Mouse (Mus musculus) T-cell, adult 2 months (primary cell): Measurements from ENCODE around the gene Polr3e.
"Not testable (repeated sequence)": the region's sequence is repeated elsewhere in the genome, so short reads cannot be mapped to it uniquely, and the experiment has no call there.

ENCODE experiments used
- DNase-seq: peaks from one replicate; pipeline ENCODE4 v3.0.0; 2022; ENCODE audit warnings: low spot score

Gene Polr3e

DNA sequence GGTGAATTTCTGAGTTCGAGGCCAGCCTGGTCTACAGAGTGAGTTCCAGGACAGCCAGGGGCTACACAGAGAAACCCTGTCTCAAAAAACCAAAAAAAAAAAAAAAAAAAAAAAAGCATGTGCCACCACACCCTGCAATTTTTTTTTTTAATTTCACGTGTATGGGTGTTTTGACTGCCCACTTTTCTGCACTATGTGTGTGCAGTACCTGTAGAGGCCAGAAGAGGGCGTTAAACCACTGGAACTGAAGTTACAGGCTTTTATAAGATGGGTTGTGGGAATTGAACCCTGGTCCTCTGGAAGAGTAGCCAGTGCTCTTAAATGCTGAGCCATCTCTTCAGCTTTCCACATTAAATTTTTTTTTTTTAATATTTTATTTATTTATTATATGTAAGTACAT is 7.4 kb upstream of the Polr3e start:
- not testable (repeated sequence) for DNase-seq

DNA sequence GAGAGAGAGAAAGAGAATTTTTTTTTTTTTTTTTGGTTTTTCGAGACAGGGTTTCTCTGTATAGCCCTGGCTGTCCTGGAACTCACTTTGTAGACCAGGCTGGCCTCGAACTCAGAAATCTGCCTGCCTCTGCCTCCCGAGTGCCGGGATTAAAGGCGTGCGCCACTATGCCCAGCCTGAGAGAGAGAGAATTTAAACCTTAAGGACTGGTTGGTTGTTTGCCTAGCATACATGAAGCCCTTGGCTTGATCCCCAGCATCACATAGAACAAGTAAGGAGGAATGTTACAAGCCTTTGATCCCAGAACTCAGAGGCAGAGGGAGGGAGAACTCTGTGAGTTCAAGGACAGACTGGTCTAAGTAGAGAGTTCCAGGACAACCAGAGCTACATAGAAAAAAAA is 6.3 kb upstream of the Polr3e start:
- DNase-seq = not testable (repeated sequence)

DNA sequence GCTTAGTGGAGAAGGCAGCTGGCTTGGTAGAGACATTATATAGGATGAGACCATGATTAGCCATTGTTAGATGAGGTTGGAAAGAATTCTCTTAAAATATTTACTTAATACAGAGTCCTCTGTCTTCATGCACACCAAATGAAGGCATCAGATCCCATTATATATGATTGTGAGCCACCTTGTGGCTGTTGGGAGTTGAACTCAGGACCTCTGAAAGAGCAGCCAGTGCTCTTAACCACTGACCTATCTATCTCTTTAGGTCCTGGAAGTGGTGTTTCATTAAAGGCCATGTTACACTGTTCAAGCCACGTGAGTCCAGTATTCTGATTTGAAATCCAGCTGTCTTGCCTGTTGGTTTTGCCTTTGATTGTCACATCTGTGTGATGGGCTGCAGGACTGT is 4.2 kb upstream of the Polr3e start:
- no peak for DNase-seq

DNA sequence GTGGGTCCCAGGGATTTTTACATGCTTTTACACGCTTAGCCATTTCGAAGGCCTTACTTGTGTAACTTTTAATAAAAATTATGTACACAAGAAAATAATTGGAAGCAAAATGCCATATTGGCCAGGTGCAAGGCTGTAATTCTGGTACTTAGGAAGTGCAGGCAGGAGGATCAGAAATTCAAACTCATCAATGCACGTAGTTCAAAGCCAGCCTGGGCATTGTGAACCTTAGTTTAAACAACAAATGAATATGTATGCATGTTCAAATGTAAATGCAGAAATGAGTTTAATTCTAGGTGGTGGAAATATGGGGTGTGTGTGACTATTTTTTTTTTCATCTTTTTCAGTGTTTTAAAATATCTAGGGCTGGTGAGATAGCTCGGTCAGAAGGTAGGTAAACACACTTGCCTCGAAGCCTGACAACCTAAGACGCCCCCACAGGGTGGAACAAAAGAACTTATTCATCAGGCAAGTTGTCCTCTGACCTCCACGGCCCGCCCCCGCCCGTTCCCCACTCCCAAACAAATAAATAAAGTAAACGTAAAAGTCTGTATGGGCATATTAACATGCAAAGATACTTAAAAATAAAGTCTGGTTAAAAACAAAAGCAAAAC is 1.2 kb upstream of the Polr3e start:
- no peak for DNase-seq

DNA sequence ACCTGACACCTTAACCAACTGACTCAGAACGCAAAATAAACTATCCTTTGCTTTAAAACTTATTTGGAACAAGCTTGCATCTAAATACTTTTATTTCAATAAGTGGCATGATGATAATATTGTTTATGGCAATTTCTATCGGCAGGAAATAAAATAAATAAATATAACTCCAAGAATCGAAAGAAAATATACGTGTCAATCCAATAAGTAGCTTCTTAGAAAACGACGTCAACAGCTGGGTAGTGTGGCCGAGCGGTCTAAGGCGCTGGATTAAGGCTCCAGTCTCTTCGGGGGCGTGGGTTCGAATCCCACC is 309 bp upstream of the Polr3e start:
- DNase-seq = no peak

DNA sequence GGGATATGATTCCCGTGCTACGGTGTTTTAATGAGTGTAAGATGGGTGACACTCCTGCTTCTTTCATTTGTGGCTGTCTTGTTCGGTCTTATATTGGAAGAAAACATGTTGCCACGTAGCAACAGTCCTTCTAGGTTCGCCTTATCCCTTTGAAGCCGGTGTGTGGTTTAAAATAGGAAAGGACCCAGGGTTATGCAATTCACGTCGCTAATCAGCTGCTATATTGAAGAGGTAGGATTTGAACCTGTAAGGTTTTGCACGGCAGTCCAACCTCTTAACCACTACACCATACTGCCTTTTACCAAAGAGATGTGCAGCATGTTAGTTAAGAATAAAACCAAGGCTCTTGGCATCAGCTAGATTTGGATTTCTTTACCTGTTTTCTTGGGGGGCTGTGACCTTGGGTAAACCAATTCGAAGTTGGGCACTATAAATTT is 1.0 kb downstream of the Polr3e start:
- DNase-seq = peak; percentile 90

DNA sequence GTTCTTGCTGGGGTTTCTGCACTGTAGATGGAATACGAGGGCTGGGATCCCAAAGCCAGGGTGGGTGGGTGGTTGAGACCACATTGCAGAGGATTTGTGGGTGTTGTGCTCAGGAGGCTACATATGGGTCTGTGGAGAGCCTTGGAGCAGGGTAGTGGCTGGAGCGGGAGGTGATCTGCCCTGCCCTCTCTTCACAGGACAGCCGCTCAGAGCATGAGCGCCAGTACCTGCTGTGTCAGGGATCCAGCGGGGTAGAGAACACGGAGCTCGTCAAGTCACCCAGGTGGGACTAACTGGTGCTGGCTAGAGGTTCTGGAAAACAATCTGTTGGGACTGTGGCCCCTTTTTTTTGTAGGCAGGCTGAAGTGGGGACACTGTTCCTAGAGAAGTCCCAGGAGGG is 15.6 kb downstream of the Polr3e start:
- no peak for DNase-seq

DNA sequence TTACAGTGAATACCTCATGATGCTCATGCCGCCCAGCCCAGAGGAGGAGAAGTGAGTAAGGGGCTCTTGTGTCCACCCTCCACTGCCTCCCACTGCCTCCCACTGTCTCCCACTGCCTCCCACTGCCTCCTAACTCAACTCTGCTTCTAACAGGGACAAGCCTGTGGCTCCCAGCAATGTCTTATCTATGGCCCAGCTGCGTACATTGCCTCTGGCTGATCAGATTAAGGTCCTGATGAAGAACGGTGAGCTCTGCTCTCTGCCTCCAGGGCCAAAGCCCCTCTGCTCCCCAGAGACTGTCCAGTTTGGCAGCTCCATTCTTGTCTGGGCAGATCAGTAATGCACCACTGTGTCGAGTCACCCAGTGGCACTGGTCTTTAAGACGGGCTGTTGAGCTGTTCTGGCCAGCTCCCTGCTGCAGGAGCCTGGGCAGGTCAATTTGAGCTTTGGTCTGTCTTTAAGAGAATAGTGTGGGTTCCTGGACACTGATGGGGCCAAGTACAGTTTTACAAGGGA is 16.2 kb downstream of the Polr3e start:
- no peak for DNase-seq

DNA sequence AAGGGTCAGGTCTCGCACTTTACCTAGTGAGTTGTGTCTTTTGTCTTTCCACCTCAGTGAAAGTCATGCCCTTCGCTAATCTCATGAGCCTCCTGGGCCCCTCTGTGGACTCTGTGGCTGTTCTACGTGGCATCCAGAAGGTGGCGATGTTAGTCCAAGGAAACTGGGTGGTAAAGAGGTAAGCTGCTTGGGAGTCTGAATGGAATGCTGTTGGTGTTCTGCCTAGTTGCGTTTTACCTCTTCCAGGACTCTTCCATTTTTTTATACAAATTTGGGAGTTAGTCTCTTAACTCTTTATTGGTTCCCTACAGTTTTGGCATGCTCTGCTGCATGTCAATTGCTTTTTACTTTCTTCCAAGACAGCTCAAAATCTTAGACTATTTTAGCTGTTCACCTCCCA is 17.2 kb downstream of the Polr3e start:
- DNase-seq = peak; percentile 51

DNA sequence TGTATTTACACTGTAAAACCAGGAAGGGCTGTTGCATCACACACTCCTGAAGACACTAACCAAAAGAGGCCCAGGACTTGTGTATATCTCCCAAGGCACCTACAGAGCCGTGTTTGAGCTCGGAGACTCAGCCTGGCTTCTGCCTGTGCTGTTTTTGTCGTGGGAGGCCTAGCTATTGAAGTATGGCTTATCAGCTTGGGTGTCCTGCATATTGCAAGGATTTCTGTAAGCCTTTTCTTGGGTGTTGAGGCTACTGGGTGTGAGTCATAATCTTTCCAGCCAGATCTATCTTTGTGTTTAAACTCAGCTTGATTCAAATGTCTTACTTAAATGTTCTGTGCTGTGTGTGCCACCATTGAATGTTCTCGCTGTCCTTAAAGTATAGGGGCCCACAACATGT is 19.0 kb downstream of the Polr3e start:
- DNase-seq = no peak

DNA sequence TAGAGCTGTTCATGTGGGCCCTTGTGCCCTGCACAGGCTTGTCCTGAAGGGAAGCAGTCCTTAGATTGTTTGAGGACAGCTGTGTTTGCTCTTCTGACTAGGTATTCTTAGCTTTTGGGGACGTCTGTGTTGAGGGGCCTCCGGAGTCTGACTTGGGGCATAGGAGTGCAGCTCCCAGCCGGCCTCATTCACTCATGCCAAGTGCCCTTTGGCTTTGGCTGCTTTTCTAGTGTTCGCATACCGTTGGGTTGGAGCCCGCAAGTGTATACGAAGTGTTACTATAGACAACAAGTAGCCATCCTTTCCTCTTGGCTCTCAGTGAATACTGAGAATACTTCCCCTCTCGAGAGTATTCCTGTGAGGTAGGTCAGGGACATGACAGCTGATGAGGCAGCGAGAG is 20.7 kb downstream of the Polr3e start:
- no peak for DNase-seq

DNA sequence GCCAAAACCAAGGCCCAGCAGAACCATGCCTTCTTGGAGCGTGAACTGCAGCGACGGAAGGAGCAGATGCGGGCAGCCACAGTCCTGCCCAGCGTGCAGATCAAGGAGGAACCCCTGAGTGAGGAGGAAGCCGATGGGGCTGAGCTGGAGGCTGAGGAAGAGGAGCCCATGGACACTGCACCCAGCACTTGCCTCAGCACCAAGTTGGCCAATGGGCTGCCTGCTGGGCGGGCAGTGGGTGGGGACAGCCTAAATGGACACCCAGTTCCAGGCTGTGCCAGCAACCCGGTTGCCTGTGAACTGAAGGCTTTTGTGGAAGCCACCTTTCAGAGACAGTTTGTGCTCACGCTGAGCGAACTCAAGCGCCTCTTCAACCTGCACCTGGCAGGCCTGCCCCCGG is 22.8 kb downstream of the Polr3e start:
- DNase-seq = no peak

DNA sequence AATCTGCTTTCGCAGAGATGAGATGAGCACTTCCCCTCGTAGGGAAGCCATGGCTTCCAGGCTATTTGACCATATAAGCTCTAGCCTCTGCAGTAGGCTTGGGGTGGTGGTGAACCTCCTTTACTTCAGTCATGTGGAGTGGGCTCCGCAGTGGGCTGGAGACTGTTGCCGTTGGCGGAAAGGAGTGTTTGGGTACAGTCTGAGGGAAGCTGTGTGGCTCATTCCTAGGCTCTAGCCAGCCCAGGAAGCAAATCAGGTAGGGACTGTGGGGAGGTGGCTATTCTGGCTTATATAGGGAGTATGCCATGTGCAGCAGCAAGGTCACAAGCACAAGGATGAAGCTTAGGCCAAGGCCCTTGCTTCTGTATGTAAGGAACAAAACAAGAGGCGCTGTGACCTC is 23.7 kb downstream of the Polr3e start:
- no peak for DNase-seq

DNA sequence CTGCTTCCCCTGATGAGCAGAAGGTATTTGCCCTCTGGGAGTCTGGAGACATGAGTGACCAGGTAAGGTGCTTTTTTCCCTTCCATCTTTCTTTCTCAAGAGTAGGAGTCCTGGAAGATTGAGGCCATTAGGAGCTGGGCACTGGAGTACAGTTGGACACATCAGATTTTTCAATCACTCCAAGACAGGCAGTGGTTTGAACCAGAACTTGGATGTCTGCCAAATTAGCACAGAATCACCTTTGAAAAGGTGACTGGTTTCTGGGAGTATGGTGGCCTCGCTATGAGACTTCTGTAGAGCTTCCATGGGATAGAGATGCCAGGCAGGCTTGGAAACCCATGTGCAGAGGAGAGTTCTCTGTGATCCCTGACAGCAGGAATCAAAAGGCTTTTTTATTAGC is 25.0 kb downstream of the Polr3e start:
- DNase-seq = no peak

DNA sequence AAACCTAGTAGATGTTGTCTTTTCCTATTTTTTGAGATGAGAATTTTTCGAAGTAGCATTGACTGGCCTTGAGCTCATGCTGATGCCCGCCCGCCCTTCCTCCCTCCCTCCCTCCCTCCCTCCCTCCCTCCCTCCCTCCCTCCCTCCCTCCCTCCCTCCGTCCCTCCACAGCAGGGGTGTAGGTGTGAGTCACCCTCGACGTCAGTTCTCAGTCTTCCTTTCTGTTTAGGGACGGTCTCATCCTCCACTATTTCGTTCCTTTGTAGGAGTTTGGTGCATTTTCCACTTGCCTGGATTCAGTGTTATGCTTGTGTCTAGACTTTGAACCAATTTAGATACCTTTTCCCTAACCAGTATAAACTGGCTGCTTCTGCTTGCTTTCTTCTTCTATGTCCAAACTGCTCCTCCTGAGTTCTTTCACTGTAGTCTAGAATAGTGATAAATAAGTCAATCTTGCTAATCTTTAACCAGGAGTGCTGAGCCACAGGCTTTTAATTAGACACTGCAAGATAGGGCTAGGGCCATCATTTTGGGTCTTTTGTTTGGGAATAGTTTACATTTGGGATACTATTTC is 26.5 kb downstream of the Polr3e start:
- DNase-seq = no peak

DNA sequence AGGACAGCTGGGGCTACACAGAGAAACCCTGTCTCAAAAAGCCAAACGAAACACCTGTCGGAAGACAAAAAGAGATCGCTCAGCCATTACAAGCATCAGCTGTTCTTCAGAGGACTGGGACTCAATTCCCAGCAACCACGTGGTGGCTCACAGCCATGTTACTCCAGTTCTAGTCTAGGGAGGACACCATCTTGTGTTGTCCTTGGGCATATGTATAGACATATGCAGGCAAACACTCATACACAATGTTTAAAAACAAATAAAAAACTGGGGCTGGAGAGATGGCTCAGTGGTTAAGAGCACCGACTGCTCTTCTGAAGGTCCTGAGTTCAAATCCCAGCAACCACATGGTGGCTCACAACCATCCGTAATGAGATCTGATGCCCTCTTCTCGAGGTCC is 36.0 kb downstream of the Polr3e start:
- DNase-seq = not testable (repeated sequence)

DNA sequence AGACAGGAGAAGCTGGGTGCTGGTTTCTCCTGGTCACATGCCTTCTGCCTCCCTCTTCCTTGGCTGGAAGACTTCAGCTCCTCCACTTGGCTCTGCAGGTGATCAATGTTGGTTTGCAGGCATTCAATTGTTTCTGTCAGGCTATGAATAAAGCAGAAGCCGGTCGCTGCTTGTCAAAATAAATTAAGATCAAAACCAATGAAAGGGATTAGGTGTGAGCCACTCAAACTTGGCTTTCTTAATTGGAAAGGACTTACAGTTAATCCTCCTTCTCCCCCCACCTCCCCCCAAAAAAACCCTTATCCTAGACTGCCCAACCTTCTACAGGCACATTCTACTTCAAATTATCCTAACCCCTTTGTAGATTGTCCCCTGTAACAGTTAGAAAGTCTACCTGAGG is 42.6 kb downstream of the Polr3e start:
- no peak for DNase-seq

DNA sequence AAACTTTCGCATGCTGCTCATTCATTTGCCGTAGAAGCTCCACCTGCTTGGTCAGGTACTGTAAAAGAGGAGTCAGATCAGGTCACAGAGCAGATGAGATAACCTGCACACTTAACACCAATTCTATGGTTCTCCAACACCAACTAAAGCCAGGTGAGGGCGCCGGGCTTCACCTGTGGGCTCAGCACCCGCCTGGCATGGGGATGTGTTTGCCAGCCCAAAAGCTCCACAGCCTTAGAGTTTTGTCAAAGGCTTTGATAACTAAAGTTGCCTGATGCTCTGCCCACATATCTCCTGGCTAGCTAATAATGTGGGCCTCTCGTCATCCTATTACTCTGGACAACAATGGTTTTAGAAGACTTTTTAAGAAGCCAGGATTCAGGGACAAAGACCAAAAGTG is 43.1 kb downstream of the Polr3e start:
- DNase-seq = peak; percentile 29

DNA sequence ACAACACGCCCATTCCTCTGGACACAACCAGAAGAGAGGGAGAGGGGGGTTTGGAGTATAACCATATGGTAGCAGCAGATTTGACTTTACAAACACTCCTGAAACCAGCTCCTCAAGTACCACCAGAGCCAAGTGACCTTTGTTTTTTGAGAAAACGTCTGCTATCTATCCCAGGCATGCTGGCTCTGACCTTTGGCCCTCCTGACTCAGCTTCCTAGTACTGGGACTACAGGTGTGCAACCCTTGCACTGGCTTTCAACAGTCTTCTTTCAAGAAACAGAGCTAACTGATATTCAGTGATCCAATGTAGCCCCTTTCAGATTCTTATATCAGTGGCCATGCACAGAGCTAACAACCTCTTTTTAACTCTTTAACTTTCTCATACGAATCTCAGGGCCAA is 44.3 kb downstream of the Polr3e start:
- DNase-seq = no peak

DNA sequence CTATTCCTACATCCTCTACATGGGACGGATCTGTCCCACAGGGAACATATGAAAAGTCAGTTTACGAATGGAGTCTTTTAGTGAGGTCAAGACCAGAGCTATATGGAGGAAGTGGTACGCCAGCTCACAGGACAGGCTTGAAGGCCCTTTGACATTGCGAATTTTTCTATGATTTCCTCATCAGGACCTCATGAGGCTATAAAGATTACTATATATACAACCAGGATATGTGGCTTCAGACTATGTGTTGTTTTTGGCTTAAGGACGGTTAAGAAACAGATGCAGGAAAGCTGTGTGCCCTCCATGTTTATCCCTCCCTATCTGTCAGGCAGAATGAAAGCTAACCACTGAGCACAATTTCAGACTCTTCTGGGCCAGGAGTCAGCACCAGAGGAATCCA is 45.6 kb downstream of the Polr3e start:
- DNase-seq = no peak

DNA sequence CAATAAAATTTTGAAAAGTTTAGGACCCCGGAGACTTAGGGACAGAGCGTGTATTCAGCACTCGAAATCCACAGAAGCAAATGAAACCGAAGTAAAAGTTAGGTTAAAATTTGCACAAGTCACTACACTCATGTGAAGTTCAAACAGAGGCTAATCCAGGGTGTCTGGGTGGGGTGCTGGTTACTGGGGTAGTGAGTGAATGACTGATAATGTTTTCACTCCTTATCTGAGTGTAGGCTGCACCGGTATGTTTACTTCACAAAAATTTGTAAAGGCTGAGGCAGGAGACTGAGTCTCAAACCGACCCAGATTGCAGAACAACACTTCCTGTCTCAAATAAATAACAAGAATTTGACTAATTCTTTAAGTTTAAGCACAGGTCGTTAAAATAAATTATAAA is 51.7 kb downstream of the Polr3e start:
- no peak for DNase-seq

DNA sequence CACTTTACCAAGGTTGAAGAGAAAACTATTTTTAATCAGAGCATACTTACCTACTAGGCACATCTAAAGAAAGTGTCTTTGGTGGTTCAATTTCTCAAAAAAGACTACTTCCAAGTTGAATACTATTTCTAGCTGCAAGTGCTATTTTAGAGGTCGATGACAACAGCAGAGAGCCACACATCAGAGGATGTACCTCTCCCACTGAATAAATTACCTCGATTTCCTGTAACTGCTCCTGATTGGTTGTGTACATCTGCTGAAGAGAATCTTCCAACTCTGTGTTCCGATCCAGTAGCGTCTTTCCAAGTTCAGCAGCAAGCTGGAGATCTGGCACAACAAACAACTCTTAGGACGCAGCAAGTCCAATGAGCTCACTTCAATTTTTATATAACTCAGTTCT is 52.6 kb downstream of the Polr3e start:
- no peak for DNase-seq

DNA sequence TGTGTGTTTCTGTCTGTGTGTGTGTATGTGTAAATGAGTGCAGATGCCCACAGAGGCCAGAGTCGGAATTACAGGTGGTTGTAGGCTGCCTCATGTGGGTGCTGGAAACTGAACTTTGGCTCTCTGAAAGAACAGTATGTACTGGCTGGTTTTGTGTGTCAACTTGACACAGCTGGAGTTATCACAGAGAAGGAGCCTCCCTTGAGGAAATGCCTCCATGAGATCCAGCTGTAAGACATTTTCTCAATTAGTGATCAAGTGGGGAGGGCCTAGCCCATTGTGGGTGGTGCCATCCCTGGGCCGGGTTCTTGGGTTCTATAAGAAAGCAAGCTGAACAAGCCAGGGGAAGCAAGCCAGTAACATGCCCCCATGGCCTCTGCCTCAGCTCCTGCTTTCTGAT is 54.9 kb downstream of the Polr3e start:
- not testable (repeated sequence) for DNase-seq

DNA sequence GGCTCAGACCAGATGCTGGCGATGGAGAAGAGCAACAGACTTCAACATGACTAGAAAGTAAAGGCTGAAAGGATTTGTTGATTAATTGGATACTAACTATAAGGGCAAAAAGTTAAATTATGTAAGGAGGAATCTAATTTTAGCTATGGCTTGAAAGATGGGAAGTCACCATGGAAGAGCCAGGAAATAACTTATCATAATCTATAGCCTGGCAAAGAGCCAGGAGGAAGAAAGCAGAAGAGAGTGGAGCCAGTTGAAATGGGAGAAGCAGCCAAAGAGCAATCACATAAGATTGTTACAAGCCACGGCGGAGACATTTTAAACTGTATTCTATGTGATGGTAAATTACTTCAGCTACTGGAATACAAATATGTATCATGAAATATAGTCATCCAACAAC is 56.5 kb downstream of the Polr3e start:
- no peak for DNase-seq
